Mouse (Mus musculus) right cerebral cortex, adult 2 months (tissue): ENCODE measurements around the gene Osbpl2.
"Not testable (repeated sequence)": the region's sequence is repeated elsewhere in the genome, so short reads cannot be mapped to it uniquely, and the experiment has no call there.

Source experiments
- DNase-seq, 2 experiments: peaks; one replicate each; pipeline ENCODE4 v3.0.0; 2021 to 2022; ENCODE audit warnings: low spot score in 2 of 2

The Osbpl2 gene

GRCm38 (mm10) chr2:180154796-180155195 lies 35.7 kb downstream of the Osbpl2 start:
- peak; percentile 61 to 70 for DNase-seq

DNA sequence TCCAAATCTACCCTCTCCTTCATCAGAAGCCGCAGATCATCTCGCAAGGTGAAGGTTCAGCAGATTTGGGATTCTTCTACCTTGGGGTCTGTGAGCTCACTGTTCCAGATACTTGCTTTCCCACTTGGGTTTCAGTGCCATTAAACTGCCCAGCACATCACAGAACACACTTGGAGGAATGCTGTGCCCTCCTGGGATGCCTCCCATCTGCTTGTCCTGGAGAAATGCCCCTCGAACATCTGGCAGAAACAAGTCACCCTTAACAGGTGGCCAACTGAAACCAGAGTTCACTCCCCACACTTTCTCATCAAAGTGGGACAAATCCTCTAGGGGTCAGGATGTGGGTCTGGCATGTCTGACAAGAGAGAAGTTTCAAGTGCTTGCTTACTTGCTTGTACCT lies 39.5 kb downstream of the Osbpl2 start:
- DNase-seq, result no peak

DNA sequence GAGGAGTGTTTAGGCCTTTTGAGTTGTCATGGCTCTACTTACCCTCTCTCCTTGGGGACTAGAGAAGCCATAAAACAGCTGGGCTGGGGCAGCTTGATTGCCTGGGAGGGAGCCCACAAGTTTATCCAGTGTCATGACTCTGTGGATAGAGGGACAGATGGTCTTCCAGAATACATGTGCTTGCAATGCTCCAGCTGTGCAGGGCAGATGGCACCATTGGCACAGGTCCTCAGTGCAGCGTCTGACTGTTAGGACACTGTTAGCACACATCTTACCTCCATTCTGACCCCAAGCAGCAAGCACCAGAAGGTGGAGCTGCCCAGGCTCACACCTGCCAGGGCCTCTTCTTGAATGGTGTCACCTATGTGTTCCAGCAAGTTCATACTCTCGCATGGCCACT lies 46.7 kb downstream of the Osbpl2 start:
- no peak for DNase-seq

GRCm38 (mm10) chr2:180166869-180167268 lies 47.8 kb downstream of the Osbpl2 start:
- DNase-seq, result no peak

GRCm38 (mm10) chr2:180170151-180170805 lies 51.2 kb downstream of the Osbpl2 start:
- no peak for DNase-seq

- DNase-seq, result peak; percentile 96 to 98
Measured at GRCm38 (mm10) chr2:180170806-180171521, 51.9 kb downstream of the Osbpl2 start, which contains the start of gene Adrm1. Gene Adrm1 (plus strand): TSS chr2:180171485.

GRCm38 (mm10) chr2:180171522-180172070 lies 52.5 kb downstream of the Osbpl2 start:
- DNase-seq, result no peak

GRCm38 (mm10) chr2:180172152-180172551 lies 53.0 kb downstream of the Osbpl2 start:
- no peak for DNase-seq

- DNase-seq, result no peak
Measured at GRCm38 (mm10) chr2:180173163-180173562, 54.1 kb downstream of the Osbpl2 start.

- not testable (repeated sequence) for DNase-seq
Measured at GRCm38 (mm10) chr2:180173711-180174110, 54.6 kb downstream of the Osbpl2 start.

- no peak for DNase-seq
Measured at GRCm38 (mm10) chr2:180174121-180174520, 55.0 kb downstream of the Osbpl2 start.

GRCm38 (mm10) chr2:180175725-180176124 lies 56.6 kb downstream of the Osbpl2 start:
- DNase-seq, result no peak

DNA sequence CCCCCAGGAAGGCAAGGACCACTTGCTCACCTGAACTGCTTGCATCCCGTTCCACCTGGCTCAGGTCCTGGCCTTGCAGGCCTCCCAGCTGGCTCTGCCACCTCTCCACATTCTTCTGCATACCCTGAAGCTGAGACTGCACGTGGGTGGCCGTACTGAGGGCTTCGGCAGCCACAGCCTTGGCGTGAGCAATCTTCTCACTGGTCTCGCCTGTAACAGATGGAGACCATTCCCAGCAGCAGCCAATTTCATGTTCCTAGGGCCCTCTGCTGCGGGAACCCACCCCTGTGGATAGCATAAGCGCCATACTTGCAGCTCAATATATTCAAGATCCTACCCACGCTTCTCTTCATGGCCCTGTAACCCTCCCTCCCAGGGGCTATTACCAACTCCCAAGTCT lies 62.4 kb downstream of the Osbpl2 start:
- DNase-seq, result no peak

DNA sequence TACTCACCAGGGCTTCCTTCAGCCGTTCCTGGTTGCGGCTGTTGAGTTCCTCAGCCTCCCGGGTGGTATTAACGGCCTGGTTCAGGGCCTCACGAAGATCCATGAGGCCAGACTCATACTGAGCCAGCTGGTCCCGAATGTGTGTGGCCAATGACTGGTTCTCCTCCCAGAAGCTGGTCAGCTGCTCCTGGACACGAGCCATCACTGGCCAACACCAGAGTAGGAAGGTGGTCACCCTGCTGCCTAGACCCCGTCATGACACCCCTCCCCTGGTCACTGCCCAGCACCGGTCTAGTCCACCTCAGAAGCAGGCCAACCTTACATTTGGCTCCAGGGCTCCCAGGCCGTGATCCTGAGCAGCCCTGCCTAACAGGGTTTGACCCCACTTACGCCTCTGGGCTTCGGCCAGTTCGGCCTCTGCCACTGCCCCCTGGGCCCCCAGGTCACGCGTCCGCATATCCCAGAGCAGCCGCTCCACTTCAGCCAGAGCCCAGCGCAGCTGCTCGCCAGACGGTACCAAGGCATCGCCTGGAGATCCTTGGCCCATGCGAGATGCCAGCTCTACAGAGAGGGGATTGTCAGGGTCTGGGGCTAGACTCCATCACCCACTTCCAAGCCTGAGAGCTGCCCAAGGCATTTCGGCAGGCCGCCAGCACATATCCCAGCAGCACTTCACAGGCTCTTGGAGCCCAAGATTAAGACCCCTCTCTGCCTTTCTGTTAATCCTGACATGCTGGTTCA lies 65.1 kb downstream of the Osbpl2 start:
- no peak for DNase-seq

DNA sequence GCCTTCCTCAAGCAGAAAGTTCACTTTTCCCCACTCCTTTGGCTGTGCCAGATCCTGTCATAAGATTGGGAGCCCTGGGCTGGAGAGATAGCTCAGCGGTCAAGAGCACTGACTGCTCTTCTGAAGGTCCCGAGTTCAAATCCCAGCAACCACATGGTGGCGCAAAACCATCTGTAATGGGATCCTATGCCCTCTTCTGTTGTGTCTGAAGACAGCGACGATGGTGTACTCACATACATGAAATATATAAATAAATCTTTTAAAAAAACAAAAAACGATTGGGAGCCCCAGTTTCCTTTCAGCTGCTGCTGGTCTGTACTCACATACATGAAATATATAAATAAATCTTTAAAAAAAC lies 65.6 kb downstream of the Osbpl2 start:
- no peak for DNase-seq

- no peak for DNase-seq
Measured at GRCm38 (mm10) chr2:180185686-180186085, 66.6 kb downstream of the Osbpl2 start.

GRCm38 (mm10) chr2:180187362-180187761 lies 68.3 kb downstream of the Osbpl2 start:
- peak in 1 of 2 experiments; percentile 36 for DNase-seq

- no peak for DNase-seq
Measured at GRCm38 (mm10) chr2:180196610-180197322, 77.7 kb downstream of the Osbpl2 start.

GRCm38 (mm10) chr2:180197323-180198037 lies 78.4 kb downstream of the Osbpl2 start:
- no peak for DNase-seq

- DNase-seq, result no peak
Measured at GRCm38 (mm10) chr2:180198782-180199181, 79.7 kb downstream of the Osbpl2 start.

GRCm38 (mm10) chr2:180200681-180201080 lies 81.6 kb downstream of the Osbpl2 start:
- DNase-seq, result no peak
